Mouse (Mus musculus): ENCODE results near the gene Ptrh1. TPM values are rescaled to one million over a fixed set of nuclear protein-coding genes. Genes with fewer than 3 reads are reported as not detected.

Ptrh1 gene
- polyA plus RNA-seq, 1 experiment from 2014 or later: 9.0 TPM

- no peak overlapping the region for H3K27ac ChIP-seq
- 73% methylated on average over 10 of the region's 12 CpGs for WGBS (ENCODE audit: missing documents)
Measured at GRCm38 (mm10) chr2:32767241-32767640, 8.3 kb upstream of the Ptrh1 start.

GRCm38 (mm10) chr2:32768661-32769285, 6.8 kb upstream of the Ptrh1 start:
- Histone ChIP-seq H3K27ac (no peak overlapping the region), H3K4me3 (ENCODE audit: inconsistent target) (no peak overlapping the region), H3K36me3 (ENCODE audit: inconsistent target) (no peaks in the 10 kb centered on the region), H3K79me2 (ENCODE audit: inconsistent target) (no peaks in the 10 kb centered on the region)
- 88% methylated on average over 16 of the region's 19 CpGs for WGBS (ENCODE audit: missing documents)

More at GRCm38 (mm10) chr2:32767241-32767640, 8.3 kb upstream of the Ptrh1 start:
- Histone ChIP-seq H3K36me3 (ENCODE audit: inconsistent target) (peaks cover 12% of the 10 kb centered on the region; the same call in 1 of the 2 replicates), H3K79me2 (ENCODE audit: inconsistent target) (no peaks in the 10 kb centered on the region), H3K4me3 (ENCODE audit: inconsistent target) (no peak overlapping the region)

GRCm38 (mm10) chr2:32769327-32770085, 6.1 kb upstream of the Ptrh1 start:
- H3K4me3 ChIP-seq (ENCODE audit: inconsistent target): no peak overlapping the region
- no peaks in the 10 kb centered on the region for H3K79me2 ChIP-seq (ENCODE audit: inconsistent target)
- H3K27ac ChIP-seq: no peak overlapping the region
- no peaks in the 10 kb centered on the region for H3K36me3 ChIP-seq (ENCODE audit: inconsistent target)
- 88% methylated on average over 5 of the region's 5 CpGs for WGBS (ENCODE audit: missing documents)

GRCm38 (mm10) chr2:32771886-32772285, 3.7 kb upstream of the Ptrh1 start:
- Histone ChIP-seq H3K36me3 (ENCODE audit: inconsistent target) (no peaks in the 10 kb centered on the region), H3K4me3 (ENCODE audit: inconsistent target) (no peak overlapping the region), H3K27ac (no peak overlapping the region), H3K79me2 (ENCODE audit: inconsistent target) (no peaks in the 10 kb centered on the region)
- 72% methylated on average over 12 of the region's 12 CpGs for WGBS (ENCODE audit: missing documents)

GRCm38 (mm10) chr2:32772626-32773279, 2.8 kb upstream of the Ptrh1 start:
- Histone ChIP-seq H3K36me3 (ENCODE audit: inconsistent target) (no peaks in the 10 kb centered on the region), H3K79me2 (ENCODE audit: inconsistent target) (no peaks in the 10 kb centered on the region), H3K27ac (no peak overlapping the region), H3K4me3 (ENCODE audit: inconsistent target) (no peak overlapping the region)
- whole genome bisulfite sequencing (ENCODE audit: missing documents): 84% methylated on average over 8 of the region's 8 CpGs

- Histone ChIP-seq H3K36me3 (ENCODE audit: inconsistent target) (no peaks in the 10 kb centered on the region), H3K4me3 (ENCODE audit: inconsistent target) (peak overlapping the region; percentile 45), H3K79me2 (ENCODE audit: inconsistent target) (no peaks in the 10 kb centered on the region), H3K27ac (no peak overlapping the region)
- WGBS (ENCODE audit: missing documents): 41% methylated on average over 22 of the region's 22 CpGs
Measured at GRCm38 (mm10) chr2:32776192-32776591, 606 bp downstream of the Ptrh1 start.

- Histone ChIP-seq H3K4me3 (ENCODE audit: inconsistent target) (no peak overlapping the region), H3K79me2 (ENCODE audit: inconsistent target) (no peaks in the 10 kb centered on the region), H3K27ac (no peak overlapping the region), H3K36me3 (ENCODE audit: inconsistent target) (no peaks in the 10 kb centered on the region)
- WGBS (ENCODE audit: missing documents): 97% methylated on average over 5 of the region's 6 CpGs
Measured at GRCm38 (mm10) chr2:32778081-32778480, 2.5 kb downstream of the Ptrh1 start.

GRCm38 (mm10) chr2:32779131-32779530, 3.5 kb downstream of the Ptrh1 start:
- Histone ChIP-seq H3K36me3 (ENCODE audit: inconsistent target) (no peaks in the 10 kb centered on the region), H3K27ac (no peak overlapping the region), H3K4me3 (ENCODE audit: inconsistent target) (no peak overlapping the region), H3K79me2 (ENCODE audit: inconsistent target) (no peaks in the 10 kb centered on the region)
- WGBS (ENCODE audit: missing documents): 37% methylated on average over 8 of the region's 8 CpGs

GRCm38 (mm10) chr2:32779714-32780113, 4.1 kb downstream of the Ptrh1 start:
- 95% methylated on average over 6 of the region's 6 CpGs for WGBS (ENCODE audit: missing documents)
- no peaks in the 10 kb centered on the region for H3K79me2 ChIP-seq (ENCODE audit: inconsistent target)
- no peak overlapping the region for H3K4me3 ChIP-seq (ENCODE audit: inconsistent target)
- H3K36me3 ChIP-seq (ENCODE audit: inconsistent target): no peaks in the 10 kb centered on the region
- H3K27ac ChIP-seq: no peak overlapping the region

GRCm38 (mm10) chr2:32781710-32782109, 6.1 kb downstream of the Ptrh1 start:
- 87% methylated on average over 4 of the region's 6 CpGs for WGBS (ENCODE audit: missing documents)
- no peak overlapping the region for H3K27ac ChIP-seq

GRCm38 (mm10) chr2:32784048-32784681, 8.6 kb downstream of the Ptrh1 start, which contains the start of gene Cfap157:
TSS of gene Cfap157 (minus strand) at chr2:32784428.
- H3K27ac ChIP-seq: no peak within 1 kb of the TSS
- 86% methylated on average over 4 of the region's 4 CpGs for WGBS (ENCODE audit: missing documents)
- no peak within 1 kb of the TSS for H3K4me3 ChIP-seq (ENCODE audit: inconsistent target)
- no peaks in the 10 kb centered on the region for H3K79me2 ChIP-seq (ENCODE audit: inconsistent target)
- no peaks in the 10 kb centered on the region for H3K36me3 ChIP-seq (ENCODE audit: inconsistent target)

More at GRCm38 (mm10) chr2:32781710-32782109, 6.1 kb downstream of the Ptrh1 start:
- H3K36me3 ChIP-seq (ENCODE audit: inconsistent target): no peaks in the 10 kb centered on the region
- H3K4me3 ChIP-seq (ENCODE audit: inconsistent target): no peak overlapping the region
- no peaks in the 10 kb centered on the region for H3K79me2 ChIP-seq (ENCODE audit: inconsistent target)

- 50% methylated on average over 4 of the region's 6 CpGs for WGBS (ENCODE audit: missing documents)
- H3K79me2 ChIP-seq (ENCODE audit: inconsistent target): no peaks in the 10 kb centered on the region
Measured at GRCm38 (mm10) chr2:32787176-32787575, 11.6 kb downstream of the Ptrh1 start.

GRCm38 (mm10) chr2:32788581-32788980, 13.0 kb downstream of the Ptrh1 start:
- H3K27ac ChIP-seq: no peak overlapping the region
- no peaks in the 10 kb centered on the region; the same call in 1 of the 2 replicates for H3K36me3 ChIP-seq (ENCODE audit: inconsistent target)
- no peaks in the 10 kb centered on the region for H3K79me2 ChIP-seq (ENCODE audit: inconsistent target)
- H3K4me3 ChIP-seq (ENCODE audit: inconsistent target): no peak overlapping the region
- 89% methylated on average over 2 of the region's 2 CpGs for whole genome bisulfite sequencing (ENCODE audit: missing documents)

More at GRCm38 (mm10) chr2:32787176-32787575, 11.6 kb downstream of the Ptrh1 start:
- Histone ChIP-seq H3K36me3 (ENCODE audit: inconsistent target) (no peaks in the 10 kb centered on the region), H3K27ac (no peak overlapping the region), H3K4me3 (ENCODE audit: inconsistent target) (no peak overlapping the region)

GRCm38 (mm10) chr2:32791297-32791696, 15.7 kb downstream of the Ptrh1 start:
- H3K27ac ChIP-seq: no peak overlapping the region
- WGBS (ENCODE audit: missing documents): 90% methylated on average over 6 of the region's 6 CpGs
- H3K36me3 ChIP-seq (ENCODE audit: inconsistent target): peaks cover 16% of the 10 kb centered on the region; the same call in 1 of the 2 replicates
- H3K79me2 ChIP-seq (ENCODE audit: inconsistent target): no peaks in the 10 kb centered on the region
- no peak overlapping the region for H3K4me3 ChIP-seq (ENCODE audit: inconsistent target)

Data from macrophage (primary cell).